Mouse (Mus musculus) testis, adult 2 months (tissue): ENCODE results near the gene 2810021J22Rik. TPM values are rescaled to one million over a fixed set of nuclear protein-coding genes. Genes with fewer than 3 reads are reported as not detected.

Experiments used
- H3K27ac ChIP-seq: fragments of 200-500 bp; 2 replicates; pipeline ENCODE4 v1.5.1; 2012; ENCODE audit warnings: low read depth, low read length; ENCODE audit not compliant: control insufficient read depth, insufficient read depth
- H3K27me3 ChIP-seq: fragments of 200-500 bp; 2 replicates; pipeline ENCODE4 v1.6.1; 2012; ENCODE audit warnings: mild to moderate bottlenecking, low read length, moderate library complexity; ENCODE audit not compliant: control insufficient read depth, insufficient read depth
- H3K36me3 ChIP-seq: fragments of 200-500 bp; 2 replicates; pipeline ENCODE4 v1.6.1; 2012; ENCODE audit warnings: mild to moderate bottlenecking, low read length; ENCODE audit not compliant: control insufficient read depth, insufficient read depth
- H3K4me1 ChIP-seq: fragments of 200-500 bp; 2 replicates; pipeline ENCODE4 v1.6.1; 2012; ENCODE audit warnings: low read length; ENCODE audit not compliant: control insufficient read depth, insufficient read depth
- H3K4me3 ChIP-seq: fragments of 200-500 bp; 2 replicates; pipeline ENCODE4 v1.5.1; 2012; ENCODE audit warnings: low read depth, mild to moderate bottlenecking, low read length, moderate library complexity, mixed read lengths; ENCODE audit not compliant: control insufficient read depth
- CTCF ChIP-seq: fragments of 200-500 bp; IDR thresholded peaks from 2 replicates; pipeline ENCODE4 v1.5.1; 2012; ENCODE audit warnings: low read depth, mild to moderate bottlenecking, inconsistent platforms, low read length, moderate library complexity; ENCODE audit not compliant: control insufficient read depth, insufficient read depth, insufficient replicate concordance
- POLR2A ChIP-seq: fragments of 200-500 bp; IDR thresholded peaks from 2 replicates; pipeline ENCODE4 v1.6.1; 2012; ENCODE audit warnings: low read depth, mild to moderate bottlenecking, inconsistent platforms, low read length, moderate library complexity; ENCODE audit not compliant: control insufficient read depth
- polyA plus RNA-seq: library from polyadenylated mRNA; depleted of rRNA; stranded (reverse); fragments of >200 nt; gene quantifications from 2 replicates; pipeline ENCODE4 v1.2.3, GENCODE M21; 2012; rRNA removed

2810021J22Rik gene
- polyA plus RNA-seq, 1 experiment = 9.7 TPM

- H3K27me3 ChIP-seq = no peaks in the 10 kb centered on the region
- H3K4me1 ChIP-seq = peaks cover 14% of the 10 kb centered on the region
- H3K27ac ChIP-seq = no peak overlapping the region
- peaks cover 2% of the 10 kb centered on the region for H3K36me3 ChIP-seq
- TF ChIP-seq POLR2A = no peak
- no peak for TF ChIP-seq CTCF
- no peak overlapping the region for H3K4me3 ChIP-seq
Measured at GRCm38 (mm10) chr11:58929641-58930040, 62.6 kb downstream of the 2810021J22Rik start.

GRCm38 (mm10) chr11:58930254-58930653 is 63.2 kb downstream of the 2810021J22Rik start:
- no peak overlapping the region for H3K4me3 ChIP-seq
- TF ChIP-seq POLR2A (no peak), CTCF (no peak)
- no peak overlapping the region for H3K27ac ChIP-seq
- peaks cover 2% of the 10 kb centered on the region for H3K36me3 ChIP-seq
- no peaks in the 10 kb centered on the region for H3K27me3 ChIP-seq
- H3K4me1 ChIP-seq = peaks cover 14% of the 10 kb centered on the region

GRCm38 (mm10) chr11:58931576-58931975 is 64.6 kb downstream of the 2810021J22Rik start:
- Histone ChIP-seq H3K36me3 (peaks cover 2% of the 10 kb centered on the region), H3K27ac (no peak overlapping the region), H3K27me3 (no peaks in the 10 kb centered on the region), H3K4me3 (no peak overlapping the region), H3K4me1 (peaks cover 14% of the 10 kb centered on the region)
- no peak for TF ChIP-seq POLR2A
- no peak for TF ChIP-seq CTCF

Other genes starting within 250 kb of the 2810021J22Rik start
- 0.57 and 2.2 TPM in 2 replicates for gene Olfr323, start 236.7 kb upstream of the 2810021J22Rik start, polyA plus RNA-seq
- gene Trim58, start 226.8 kb upstream of the 2810021J22Rik start, polyA plus RNA-seq = not detected in 2 replicates
- not detected in 2 replicates for gene Olfr322, start 208.4 kb upstream of the 2810021J22Rik start, polyA plus RNA-seq
- gene Olfr320, start 186.1 kb upstream of the 2810021J22Rik start, polyA plus RNA-seq = not detected in 2 replicates
- gene Olfr319, start 168.1 kb upstream of the 2810021J22Rik start, polyA plus RNA-seq = not detected in 2 replicates
- 0.35 TPM in 1 of 2 replicates, not detected in the other for gene Olfr318, start 143.2 kb upstream of the 2810021J22Rik start, polyA plus RNA-seq
- gene Olfr317, start 128.0 kb upstream of the 2810021J22Rik start, polyA plus RNA-seq = 0.16 and 0.96 TPM in 2 replicates
- gene Olfr316, start 114.5 kb upstream of the 2810021J22Rik start, polyA plus RNA-seq = 0.29 and 3.1 TPM in 2 replicates
- not detected in 2 replicates for gene Olfr315, start 94.0 kb upstream of the 2810021J22Rik start, polyA plus RNA-seq
- gene Olfr314, start 84.3 kb upstream of the 2810021J22Rik start, polyA plus RNA-seq = not detected in 2 replicates
- 142 and 144 TPM in 2 replicates for gene Fam183b, start 65.3 kb upstream of the 2810021J22Rik start, polyA plus RNA-seq
- 0.09 and 0.42 TPM in 2 replicates for gene Olfr313, start 52.2 kb upstream of the 2810021J22Rik start, polyA plus RNA-seq
- 0.02 and 0.06 TPM in 2 replicates for gene Olfr312, start 38.0 kb upstream of the 2810021J22Rik start, polyA plus RNA-seq
- gene Olfr311, start 28.0 kb upstream of the 2810021J22Rik start, polyA plus RNA-seq = not detected in 2 replicates
- 1.4 and 1.7 TPM in 2 replicates for gene Gm12258, start 20.1 kb upstream of the 2810021J22Rik start, polyA plus RNA-seq
- gene Zfp39, start 37.0 kb downstream of the 2810021J22Rik start, polyA plus RNA-seq = 23.7 and 35.2 TPM in 2 replicates
- gene Btnl10, start 50.7 kb downstream of the 2810021J22Rik start, polyA plus RNA-seq = 6.8 and 10.1 TPM in 2 replicates
- gene Rnf187, start 71.7 kb downstream of the 2810021J22Rik start, polyA plus RNA-seq = 215 and 247 TPM in 2 replicates
- 8.7 and 8.9 TPM in 2 replicates for gene Hist3h2ba, start 81.7 kb downstream of the 2810021J22Rik start, polyA plus RNA-seq
- 6.4 and 6.5 TPM in 2 replicates for gene Hist3h2a, start 87.5 kb downstream of the 2810021J22Rik start, polyA plus RNA-seq
- 166 and 167 TPM in 2 replicates for gene Trim17, start 87.5 kb downstream of the 2810021J22Rik start, polyA plus RNA-seq
- 44.1 and 48.9 TPM in 2 replicates for gene Trim11, start 110.9 kb downstream of the 2810021J22Rik start, polyA plus RNA-seq